Mouse (Mus musculus): Measurements from ENCODE around the gene Mgat5. TPM values are rescaled to one million over a fixed set of nuclear protein-coding genes. Genes with fewer than 3 reads are reported as not detected.

The Mgat5 gene
- polyA plus RNA-seq, 1 experiment from 2014 or later, result 6.2 TPM

DNA sequence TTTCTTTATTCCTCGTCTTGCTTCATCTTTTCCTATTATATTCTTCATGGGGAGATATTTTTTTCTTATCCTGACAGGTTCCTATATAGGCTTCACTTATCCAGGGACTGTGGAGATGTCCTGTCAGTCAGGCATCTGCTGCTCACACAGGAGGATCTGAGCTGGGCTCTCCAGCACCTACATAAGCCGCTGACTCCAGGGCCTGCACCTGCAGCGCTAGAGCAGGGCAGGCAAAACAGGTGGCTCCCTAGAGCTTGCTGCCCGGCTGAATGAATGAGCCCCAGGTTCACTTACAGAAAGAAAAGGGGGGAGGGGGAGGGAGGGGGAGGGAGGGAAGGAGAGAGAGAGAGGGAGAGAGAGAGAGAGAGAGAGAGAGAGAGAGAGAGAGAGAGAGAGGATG is 175.3 kb downstream of the Mgat5 start:
- no peak overlapping the region for H3K4me3 ChIP-seq
- no peak for ATAC-seq (ENCODE audit: insufficient number of reproducible peaks, insufficient read depth, low FRiP score, low TSS enrichment)
- no peak overlapping the region for H3K27ac ChIP-seq
- H3K27me3 ChIP-seq, result no peaks in the 10 kb centered on the region
- no peaks in the 10 kb centered on the region for H3K9me3 ChIP-seq
- 0 out of 2 replicates have a peak, but pooled peaks cover 7% of the 10 kb centered on the region for H3K4me1 ChIP-seq
- no peak overlapping the region for H3K4me2 ChIP-seq (replicated peaks)
- 24% methylated on average over 4 of the region's 4 CpGs for WGBS
- 0 out of 2 replicates have a peak, but pooled peaks cover 7% of the 10 kb centered on the region for H3K36me3 ChIP-seq
- H3K9ac ChIP-seq, result no peak overlapping the region

DNA sequence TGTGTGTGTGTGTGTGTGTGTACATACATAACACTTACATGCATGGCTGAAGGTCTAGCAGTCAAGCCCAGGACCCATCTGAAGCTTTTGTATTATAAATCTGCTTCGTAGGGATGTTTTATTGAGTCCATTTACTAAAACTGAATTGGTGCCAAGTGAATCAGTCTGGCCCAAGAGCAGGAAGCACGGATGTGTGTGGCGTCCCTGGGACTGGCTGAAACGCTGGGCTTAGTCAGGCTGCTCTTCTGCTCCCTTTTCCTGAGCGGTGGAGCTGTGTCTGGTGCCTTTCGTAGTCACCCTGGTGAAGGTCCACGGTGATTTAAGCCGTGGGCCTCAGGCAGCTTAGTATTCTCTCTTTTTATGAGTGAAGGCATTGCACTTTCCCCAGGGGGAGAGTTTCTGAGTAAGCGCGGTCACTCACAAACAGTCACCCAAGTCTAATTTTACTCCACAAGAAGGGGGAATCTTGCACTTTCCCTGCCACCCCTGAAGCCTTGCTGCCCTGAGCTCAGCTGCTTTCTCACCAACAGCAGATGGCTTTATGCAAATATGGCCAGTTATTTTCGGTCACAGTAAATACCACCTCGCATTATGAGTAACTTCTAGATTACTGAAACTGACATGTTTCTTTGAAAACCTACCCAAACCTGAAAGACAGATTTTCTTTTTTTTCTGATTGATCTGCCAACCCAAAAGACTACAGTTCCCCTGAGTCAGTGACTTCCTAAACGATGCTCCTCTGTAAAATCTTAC is 176.1 kb downstream of the Mgat5 start:
- Histone ChIP-seq H3K9me3 (no peaks in the 10 kb centered on the region), H3K36me3 (0 out of 2 replicates have a peak, but pooled peaks cover 7% of the 10 kb centered on the region), H3K27me3 (no peaks in the 10 kb centered on the region), H3K27ac (no peak overlapping the region), H3K4me2 (replicated peaks) (no peak overlapping the region), H3K4me3 (no peak overlapping the region), H3K4me1 (0 out of 2 replicates have a peak, but pooled peaks cover 7% of the 10 kb centered on the region), H3K9ac (no peak overlapping the region)
- ATAC-seq (ENCODE audit: insufficient number of reproducible peaks, insufficient read depth, low FRiP score, low TSS enrichment), result no peak
- WGBS, result 69% methylated on average over 13 of the region's 13 CpGs

GRCm38 (mm10) chr1:127383071-127383470 is 178.3 kb downstream of the Mgat5 start:
- H3K4me1 ChIP-seq, result 0 out of 2 replicates have a peak, but pooled peaks cover 10% of the 10 kb centered on the region
- H3K36me3 ChIP-seq, result peaks cover 14% of the 10 kb centered on the region; the same call in 1 of the 2 replicates
- no peak for ATAC-seq (ENCODE audit: insufficient number of reproducible peaks, insufficient read depth, low FRiP score, low TSS enrichment)
- no peak overlapping the region for H3K9ac ChIP-seq
- H3K27ac ChIP-seq, result no peak overlapping the region
- H3K4me3 ChIP-seq, result no peak overlapping the region
- H3K9me3 ChIP-seq, result no peaks in the 10 kb centered on the region
- no peak overlapping the region for H3K4me2 ChIP-seq (replicated peaks)
- WGBS, result 89% methylated on average over 7 of the region's 7 CpGs
- H3K27me3 ChIP-seq, result no peaks in the 10 kb centered on the region

GRCm38 (mm10) chr1:127387226-127387625 is 182.4 kb downstream of the Mgat5 start:
- H3K36me3 ChIP-seq, result peaks cover 32% of the 10 kb centered on the region
- 0 out of 2 replicates have a peak, but pooled peaks cover 3% of the 10 kb centered on the region for H3K4me1 ChIP-seq
- no peaks in the 10 kb centered on the region for H3K27me3 ChIP-seq
- H3K4me2 ChIP-seq (replicated peaks), result no peak overlapping the region
- 79% methylated on average over 7 of the region's 7 CpGs for WGBS
- no peak for ATAC-seq (ENCODE audit: insufficient number of reproducible peaks, insufficient read depth, low FRiP score, low TSS enrichment)
- no peak overlapping the region for H3K9ac ChIP-seq
- H3K4me3 ChIP-seq, result no peak overlapping the region
- H3K9me3 ChIP-seq, result peaks cover 7% of the 10 kb centered on the region; the same call in 1 of the 2 replicates
- H3K27ac ChIP-seq, result no peak overlapping the region

- Histone ChIP-seq H3K4me1 (0 out of 2 replicates have a peak, but pooled peaks cover 3% of the 10 kb centered on the region), H3K9me3 (peaks cover 7% of the 10 kb centered on the region; the same call in 1 of the 2 replicates), H3K27ac (no peak overlapping the region), H3K4me3 (no peak overlapping the region), H3K4me2 (replicated peaks) (no peak overlapping the region), H3K27me3 (no peaks in the 10 kb centered on the region), H3K9ac (no peak overlapping the region), H3K36me3 (peaks cover 32% of the 10 kb centered on the region)
- WGBS, result 64% methylated on average over 9 of the region's 9 CpGs
- no peak for ATAC-seq (ENCODE audit: insufficient number of reproducible peaks, insufficient read depth, low FRiP score, low TSS enrichment)
Observed at GRCm38 (mm10) chr1:127387661-127388060, 182.8 kb downstream of the Mgat5 start.

GRCm38 (mm10) chr1:127394716-127395115 is 189.9 kb downstream of the Mgat5 start:
- Histone ChIP-seq H3K9ac (no peak overlapping the region), H3K27ac (no peak overlapping the region), H3K27me3 (no peaks in the 10 kb centered on the region), H3K4me3 (no peak overlapping the region), H3K9me3 (peaks cover 7% of the 10 kb centered on the region; the same call in 1 of the 2 replicates), H3K36me3 (peaks cover 19% of the 10 kb centered on the region), H3K4me1 (no peaks in the 10 kb centered on the region), H3K4me2 (replicated peaks) (no peak overlapping the region)
- ATAC-seq (ENCODE audit: insufficient number of reproducible peaks, insufficient read depth, low FRiP score, low TSS enrichment), result no peak
- 98% methylated on average over 2 of the region's 2 CpGs for WGBS

DNA sequence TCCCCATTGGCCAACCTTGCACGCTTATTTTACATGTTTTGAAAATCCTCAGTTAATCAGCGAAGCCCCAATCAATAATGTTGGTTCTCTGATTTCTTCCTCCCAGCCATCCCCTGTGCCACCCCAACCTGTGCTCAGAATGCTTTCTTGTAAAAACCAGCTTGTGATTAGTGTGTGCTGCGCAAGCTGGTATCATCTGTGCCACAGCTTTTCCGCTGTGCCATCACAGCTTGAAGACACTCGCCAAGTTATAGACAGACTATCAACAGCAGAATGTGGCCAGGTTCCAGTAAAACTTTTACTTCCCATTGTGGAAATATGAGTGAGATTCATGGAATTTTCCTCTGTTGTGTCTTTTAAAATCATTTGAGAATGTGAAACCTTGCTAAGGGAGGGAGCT is 190.9 kb downstream of the Mgat5 start:
- Histone ChIP-seq H3K4me3 (no peak overlapping the region), H3K9ac (no peak overlapping the region), H3K36me3 (peaks cover 14% of the 10 kb centered on the region), H3K9me3 (peaks cover 7% of the 10 kb centered on the region; the same call in 1 of the 2 replicates), H3K27ac (no peak overlapping the region), H3K4me1 (peaks cover 4% of the 10 kb centered on the region), H3K27me3 (no peaks in the 10 kb centered on the region), H3K4me2 (replicated peaks) (no peak overlapping the region)
- 94% methylated on average over 5 of the region's 5 CpGs for WGBS
- no peak for ATAC-seq (ENCODE audit: insufficient number of reproducible peaks, insufficient read depth, low FRiP score, low TSS enrichment)

GRCm38 (mm10) chr1:127396569-127397349 is 191.9 kb downstream of the Mgat5 start:
- Histone ChIP-seq H3K36me3 (peaks cover 4% of the 10 kb centered on the region), H3K4me3 (no peak overlapping the region), H3K27ac (no peak overlapping the region), H3K9me3 (no peaks in the 10 kb centered on the region), H3K4me1 (peaks cover 4% of the 10 kb centered on the region), H3K9ac (no peak overlapping the region), H3K4me2 (replicated peaks) (no peak overlapping the region), H3K27me3 (no peaks in the 10 kb centered on the region)
- no peak for ATAC-seq (ENCODE audit: insufficient number of reproducible peaks, insufficient read depth, low FRiP score, low TSS enrichment)
- 76% methylated on average over 12 of the region's 12 CpGs for WGBS

- Histone ChIP-seq H3K4me3 (no peak overlapping the region), H3K9me3 (no peaks in the 10 kb centered on the region), H3K4me1 (peaks cover 4% of the 10 kb centered on the region), H3K4me2 (replicated peaks) (no peak overlapping the region), H3K27me3 (no peaks in the 10 kb centered on the region), H3K27ac (no peak overlapping the region), H3K9ac (no peak overlapping the region), H3K36me3 (peaks cover 4% of the 10 kb centered on the region; the same call in 1 of the 2 replicates)
- ATAC-seq (ENCODE audit: insufficient number of reproducible peaks, insufficient read depth, low FRiP score, low TSS enrichment), result no peak
- WGBS, result 74% methylated on average over 13 of the region's 13 CpGs
Observed at GRCm38 (mm10) chr1:127397396-127397795, 192.6 kb downstream of the Mgat5 start.

DNA sequence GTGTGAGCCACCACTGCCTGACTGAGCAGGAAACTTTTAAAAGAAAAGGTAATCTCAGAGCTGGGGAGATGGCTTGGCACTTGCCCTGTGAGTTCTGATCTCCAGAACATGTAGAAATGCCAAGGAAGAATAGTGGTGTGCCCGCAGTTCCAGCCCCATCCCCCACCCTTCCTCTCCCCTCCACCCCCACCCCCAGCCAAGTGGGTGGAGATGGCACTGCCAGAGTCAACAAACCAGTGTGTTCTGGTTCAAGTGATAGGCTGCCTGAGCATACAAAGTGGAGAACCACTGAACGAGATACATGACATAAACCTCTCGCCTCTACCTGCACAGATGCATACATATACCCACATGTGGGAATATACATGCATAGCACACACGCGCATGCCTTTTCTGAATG is 193.4 kb downstream of the Mgat5 start:
- ATAC-seq (ENCODE audit: insufficient number of reproducible peaks, insufficient read depth, low FRiP score, low TSS enrichment), result no peak
- Histone ChIP-seq H3K4me3 (no peak overlapping the region), H3K27me3 (no peaks in the 10 kb centered on the region)

GRCm38 (mm10) chr1:127400198-127400597 is 195.4 kb downstream of the Mgat5 start:
- Histone ChIP-seq H3K4me3 (no peak overlapping the region), H3K4me2 (replicated peaks) (no peak overlapping the region), H3K4me1 (peaks cover 4% of the 10 kb centered on the region), H3K27me3 (no peaks in the 10 kb centered on the region), H3K27ac (no peak overlapping the region), H3K36me3 (no peaks in the 10 kb centered on the region), H3K9me3 (no peaks in the 10 kb centered on the region), H3K9ac (no peak overlapping the region)
- no peak for ATAC-seq (ENCODE audit: insufficient number of reproducible peaks, insufficient read depth, low FRiP score, low TSS enrichment)
- 47% methylated on average over 2 of the region's 2 CpGs for WGBS

More for the DNA sequence above, 193.4 kb downstream of the Mgat5 start:
- H3K4me1 ChIP-seq, result peaks cover 4% of the 10 kb centered on the region
- H3K9me3 ChIP-seq, result no peaks in the 10 kb centered on the region
- H3K9ac ChIP-seq, result no peak overlapping the region
- no peak overlapping the region for H3K4me2 ChIP-seq (replicated peaks)
- H3K36me3 ChIP-seq, result peaks cover 4% of the 10 kb centered on the region; the same call in 1 of the 2 replicates
- WGBS, result 93% methylated on average over 5 of the region's 5 CpGs
- H3K27ac ChIP-seq, result no peak overlapping the region

Measured in embryonic facial prominence, embryonic 12.5 days (tissue).